Mouse (Mus musculus) CD8-positive naive resting alpha-beta T cell, adult 2 months (primary cell): ENCODE data around the gene Hmgb1.
A peak's percentile ranks its signal among the peaks of the same experiment; 100 is the strongest.

Source experiments
- DNase-seq, 2 experiments: peaks; one replicate each; pipeline ENCODE4 v3.0.0; 2022; ENCODE audit warnings: low read depth in 2 of 2, low spot score in 2 of 2

Hmgb1 gene

DNA sequence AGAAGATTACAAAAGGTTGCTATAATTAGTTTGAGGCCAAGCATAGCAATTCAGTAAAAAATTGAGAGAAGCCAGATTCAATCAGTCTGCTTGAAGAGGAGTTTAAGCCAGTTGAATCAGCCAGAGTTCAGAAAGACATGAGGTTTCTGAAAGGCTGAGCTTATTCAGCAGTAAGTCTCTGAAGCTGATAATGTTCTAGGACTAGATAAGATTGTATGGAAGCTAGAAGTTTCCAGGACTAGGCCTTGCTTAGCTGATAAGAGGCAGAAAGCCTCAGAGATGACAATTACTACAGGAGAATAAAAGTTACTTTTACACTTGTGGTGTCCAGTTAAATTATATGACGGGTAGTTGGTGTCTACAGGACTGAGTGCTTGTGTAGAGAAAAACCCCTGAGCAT, 5.9 kb upstream of the Hmgb1 start:
- no peak for DNase-seq

DNA sequence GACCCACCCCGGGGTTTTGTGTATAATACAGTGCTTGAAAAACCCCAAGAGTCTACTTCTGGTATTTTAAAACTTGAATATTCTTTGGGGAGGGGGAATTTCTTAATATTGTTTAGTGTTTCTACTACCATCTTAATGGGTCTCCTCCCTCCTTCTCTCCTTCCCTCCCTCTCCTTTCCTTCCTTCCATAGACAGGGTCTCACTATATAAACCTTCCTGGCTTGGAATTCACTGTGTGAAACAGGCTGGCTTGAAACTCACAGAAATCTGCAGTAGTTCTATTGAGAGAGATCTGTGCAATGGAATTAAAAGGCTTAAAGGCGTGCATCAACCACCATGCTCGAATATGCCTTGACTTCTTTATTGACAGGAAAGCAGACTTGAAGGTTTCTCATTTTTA, 1.5 kb upstream of the Hmgb1 start:
- no peak for DNase-seq

- peak in 1 of 2 experiments; percentile 69 for DNase-seq
Observed at GRCm38 (mm10) chr5:149184844-149185186, 526 bp upstream of the Hmgb1 start.

GRCm38 (mm10) chr5:149183721-149184103, 577 bp downstream of the Hmgb1 start:
- DNase-seq: no peak

GRCm38 (mm10) chr5:149183122-149183521, 1.2 kb downstream of the Hmgb1 start:
- no peak for DNase-seq

GRCm38 (mm10) chr5:149182186-149182870, 2.0 kb downstream of the Hmgb1 start:
- DNase-seq: no peak

DNA sequence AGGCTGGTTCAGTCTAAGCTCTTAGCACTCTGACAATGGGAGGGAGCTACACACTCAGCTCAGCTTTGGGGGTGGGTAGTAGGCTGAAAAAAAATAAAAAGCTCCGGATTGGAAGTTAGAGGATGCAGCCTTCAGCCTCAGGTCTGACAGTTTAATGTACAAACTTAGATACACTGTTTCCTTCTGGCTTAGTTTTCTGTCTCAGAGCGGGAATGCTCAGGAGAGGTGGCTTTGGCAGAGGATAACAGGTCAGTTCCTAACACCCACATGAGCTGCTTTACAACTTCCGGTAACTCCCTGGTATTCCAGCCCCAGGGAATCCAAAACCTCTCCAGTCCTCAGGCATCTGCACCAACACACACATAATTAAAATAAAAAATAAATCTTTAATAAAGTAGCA, 4.5 kb downstream of the Hmgb1 start:
- DNase-seq: no peak

- DNase-seq: no peak
Observed at GRCm38 (mm10) chr5:149178095-149178494, 6.2 kb downstream of the Hmgb1 start.

DNA sequence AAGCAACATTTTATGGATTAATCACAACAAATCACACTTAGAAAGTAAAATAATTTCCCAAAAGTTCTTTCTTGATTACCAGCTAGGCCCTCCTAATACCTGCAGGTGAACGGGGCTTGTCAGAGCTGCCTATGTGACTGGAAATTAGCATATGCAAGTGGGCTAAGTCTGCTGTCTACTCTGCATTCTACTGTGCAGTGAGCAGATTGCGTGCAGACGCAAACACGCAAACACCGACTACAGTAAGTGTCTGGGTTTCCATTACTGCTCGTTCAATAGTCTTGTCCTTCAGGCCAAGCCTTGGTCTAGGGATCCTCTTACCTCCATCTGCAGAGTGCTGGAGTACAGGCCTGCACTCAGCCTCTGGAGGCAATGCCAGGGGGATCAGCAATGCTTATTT, 8.6 kb downstream of the Hmgb1 start:
- no peak for DNase-seq

DNA sequence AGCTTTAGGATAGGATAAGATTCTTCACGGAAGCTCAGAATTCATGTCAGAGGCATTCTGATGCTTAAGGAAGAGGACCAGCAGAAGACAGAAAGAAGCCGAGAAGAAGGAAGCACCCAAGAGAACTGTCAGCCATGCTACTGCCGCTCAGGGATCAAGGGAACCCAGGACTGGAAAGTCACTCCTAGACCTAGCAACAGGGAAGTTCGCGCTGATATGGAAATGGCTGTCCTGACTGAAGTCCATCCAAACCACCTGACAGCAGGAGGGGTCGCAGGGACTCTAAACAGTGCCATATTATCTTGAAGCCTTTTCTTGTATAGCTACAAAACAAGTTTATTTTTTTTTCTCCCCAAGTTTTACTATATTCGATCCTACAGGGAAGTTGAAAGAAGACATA, 9.8 kb downstream of the Hmgb1 start:
- DNase-seq: no peak

- no peak for DNase-seq
Observed at GRCm38 (mm10) chr5:149172246-149172645, 12.0 kb downstream of the Hmgb1 start.

GRCm38 (mm10) chr5:149170841-149171588, 13.3 kb downstream of the Hmgb1 start:
- no peak for DNase-seq

- DNase-seq: no peak
Observed at GRCm38 (mm10) chr5:149168816-149169215, 15.5 kb downstream of the Hmgb1 start.

GRCm38 (mm10) chr5:149168051-149168450, 16.2 kb downstream of the Hmgb1 start:
- no peak for DNase-seq

DNA sequence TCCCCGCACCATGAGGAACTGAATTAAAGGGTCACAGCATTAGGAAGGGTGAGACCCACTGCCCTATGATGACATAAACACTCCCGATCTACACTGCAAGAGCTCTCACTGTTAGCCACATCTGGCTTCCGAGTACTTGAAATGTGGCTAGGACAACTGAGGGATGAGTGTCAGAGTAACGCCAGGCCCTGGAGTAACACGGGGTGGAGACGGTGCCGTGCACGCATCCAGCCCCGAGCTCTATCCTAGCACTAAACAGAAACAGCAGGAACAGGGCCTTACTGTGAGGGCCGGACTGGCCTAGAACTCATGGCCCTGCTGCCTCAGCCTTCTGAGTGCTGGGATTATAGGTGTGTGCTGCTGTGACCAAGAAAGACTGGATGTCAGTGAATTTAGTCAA, 18.3 kb downstream of the Hmgb1 start:
- no peak for DNase-seq

GRCm38 (mm10) chr5:149164881-149165280, 19.4 kb downstream of the Hmgb1 start:
- no peak for DNase-seq

GRCm38 (mm10) chr5:149162890-149163289, 21.4 kb downstream of the Hmgb1 start:
- no peak for DNase-seq

DNA sequence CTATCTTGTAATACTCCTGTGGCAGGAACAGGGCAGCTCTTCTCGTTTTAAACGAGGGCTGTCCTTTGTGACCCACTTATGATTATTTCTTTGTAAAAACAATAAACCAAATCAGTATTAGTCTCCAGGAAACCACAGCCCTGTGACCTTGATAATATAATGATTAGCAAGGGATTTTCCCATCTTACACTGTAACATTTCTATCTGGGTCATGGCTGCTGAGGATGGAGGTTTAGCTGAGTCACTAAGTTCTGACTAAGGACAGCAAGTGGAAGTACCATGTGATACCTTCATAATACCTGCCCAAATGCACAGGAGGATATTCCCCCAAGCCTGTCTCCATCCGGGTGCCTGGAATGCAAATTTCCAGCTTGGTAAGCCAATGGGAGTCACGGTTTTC, 23.8 kb downstream of the Hmgb1 start:
- no peak for DNase-seq

DNA sequence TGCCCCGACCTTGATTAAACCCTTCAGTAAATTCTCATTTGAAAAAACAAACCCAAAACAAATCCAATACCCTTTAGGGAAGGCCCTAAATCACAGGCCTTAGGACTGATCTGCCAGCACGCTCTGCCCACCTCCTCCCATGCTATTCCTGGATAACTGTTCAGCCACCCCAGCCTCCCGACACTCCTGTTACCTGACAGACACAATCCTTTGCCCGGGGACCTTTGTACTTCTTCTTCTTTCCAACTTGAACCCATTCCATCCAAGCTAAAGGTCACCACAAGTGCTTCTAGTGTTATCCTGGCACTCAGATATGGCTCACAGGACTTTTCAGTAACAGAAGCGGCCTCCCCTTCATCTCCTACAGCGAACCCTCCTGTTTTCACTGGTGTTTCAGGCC, 25.3 kb downstream of the Hmgb1 start:
- DNase-seq: no peak

DNA sequence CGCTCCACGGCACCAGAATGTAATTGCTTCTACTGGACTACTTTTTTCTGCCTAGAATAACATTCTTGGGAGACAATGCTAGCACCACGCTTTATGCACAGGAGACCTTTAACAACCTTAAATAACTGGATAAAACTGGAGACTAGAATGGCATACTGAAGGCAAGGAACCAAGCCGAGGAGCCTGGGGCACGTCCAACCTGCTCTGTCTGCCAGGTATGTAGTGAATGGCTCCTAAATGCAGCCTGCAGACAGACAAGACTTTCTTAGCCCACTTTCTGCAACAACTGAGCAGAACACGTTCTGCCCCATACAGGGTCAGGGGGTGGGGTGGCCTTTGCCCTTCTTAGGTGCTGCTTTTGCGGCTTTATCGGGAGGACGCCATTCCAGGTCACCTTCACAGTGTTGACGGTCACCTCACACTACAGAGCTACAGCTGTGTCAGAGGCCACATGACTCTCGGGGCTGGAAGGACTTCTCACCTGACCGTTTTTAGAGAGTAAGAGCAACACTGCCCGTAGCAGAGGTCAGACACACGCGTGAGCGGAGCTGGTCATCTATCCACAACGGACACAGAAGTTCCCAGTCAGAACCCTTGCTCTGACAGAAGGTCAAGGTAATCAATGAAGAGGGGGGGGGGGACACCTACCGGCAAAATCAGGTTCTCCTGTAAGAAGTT, 27.3 kb downstream of the Hmgb1 start:
- no peak for DNase-seq

DNA sequence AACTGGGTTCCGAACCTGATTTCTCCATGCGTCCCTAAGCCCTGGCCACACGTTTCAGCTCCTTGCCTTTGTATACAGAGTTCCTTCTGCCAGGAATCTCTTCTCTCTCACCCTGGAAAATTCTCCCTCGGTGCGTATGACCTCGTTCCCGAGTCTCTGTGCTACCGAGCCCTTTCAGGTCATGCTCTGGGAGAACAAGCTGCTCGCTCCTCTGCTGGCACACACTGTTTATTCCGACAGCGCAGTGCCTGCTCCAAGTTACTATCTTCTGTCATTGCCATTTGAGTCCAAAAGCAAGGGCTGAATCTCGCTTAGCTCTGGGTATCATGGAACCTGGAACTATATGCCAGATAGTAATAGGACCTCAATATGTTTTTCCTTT, 31.5 kb downstream of the Hmgb1 start:
- no peak for DNase-seq

DNA sequence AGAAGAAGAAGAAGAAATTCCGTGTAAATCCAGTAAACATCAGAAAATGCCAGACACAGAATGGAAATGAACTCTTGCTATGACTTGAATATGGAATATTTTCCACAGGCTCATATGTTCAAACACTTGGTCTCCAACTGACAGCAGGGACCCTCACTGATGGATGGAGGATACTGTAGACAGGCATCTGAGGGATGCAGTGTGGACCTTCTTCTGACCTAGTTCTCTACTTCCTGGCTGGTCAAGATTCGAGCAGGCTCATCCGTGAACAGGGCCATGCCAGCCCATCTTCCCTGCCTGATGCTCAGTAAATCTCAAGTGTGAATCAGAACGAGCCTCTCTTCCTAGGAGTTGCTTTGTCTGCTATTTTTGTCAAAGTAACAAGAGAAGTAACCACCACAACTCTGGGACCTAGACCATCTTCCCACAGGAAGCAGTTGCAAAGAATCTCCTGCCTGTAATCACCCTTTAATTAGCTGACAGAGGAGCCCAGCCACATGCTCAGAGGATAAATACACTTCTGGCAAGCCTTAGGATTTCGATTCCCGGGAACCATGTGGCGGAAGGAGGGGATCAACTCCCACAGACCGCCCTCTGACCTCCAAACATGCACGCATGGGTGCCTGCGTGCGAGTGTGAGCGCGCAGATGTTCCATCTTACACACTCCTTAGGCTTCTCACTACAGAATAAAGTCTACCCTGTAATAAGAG, 32.1 kb downstream of the Hmgb1 start:
- no peak for DNase-seq
